Mouse (Mus musculus) lung, postnatal 0 days (tissue): ENCODE measurements around the gene Rabepk.
"Not testable (repeated sequence)": the region's sequence is repeated elsewhere in the genome, so short reads cannot be mapped to it uniquely, and the experiment has no call there.

Experiments
- CTCF ChIP-seq: IDR thresholded peaks from 2 replicates; pipeline ENCODE4 v1.5.1; 2016; ENCODE audit warnings: antibody characterized with exemption, mild to moderate bottlenecking
- EP300 ChIP-seq: IDR thresholded peaks from 2 replicates; pipeline ENCODE4 v1.6.1; 2016; ENCODE audit warnings: antibody characterized with exemption, mild to moderate bottlenecking, control low read depth

DNA sequence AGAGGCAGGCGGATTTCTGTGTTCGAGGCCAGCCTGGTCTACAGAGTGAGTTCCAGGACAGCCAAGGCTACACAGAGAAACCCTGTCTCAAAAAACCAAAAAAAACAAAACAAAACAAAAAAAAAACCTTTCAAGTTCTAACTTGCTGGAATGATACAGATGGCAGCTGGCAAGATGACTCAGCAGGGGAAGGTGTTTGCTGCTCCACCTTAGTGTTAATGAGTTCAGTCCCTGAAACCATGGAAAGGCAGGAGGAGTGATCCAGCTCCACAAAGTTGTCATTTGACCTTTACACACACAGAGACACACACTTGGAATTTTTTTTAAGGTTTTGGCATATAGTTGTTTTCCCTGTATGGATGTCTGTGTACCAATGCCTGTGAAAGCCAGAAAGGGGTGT lies 16.2 kb upstream of the Rabepk start:
- TF ChIP-seq CTCF, EP300: not testable (repeated sequence)
